Mouse (Mus musculus) megakaryocyte, embryonic 14.5 days (primary cell): ENCODE data around the gene Ap2a1.

Experiments
- FLI1 ChIP-seq: IDR thresholded peaks from 2 replicates; pipeline ENCODE4 v1.6.1; 2012; ENCODE audit warnings: low read length, inconsistent platforms, mixed read lengths
- GATA1 ChIP-seq: IDR thresholded peaks from 3 replicates; pipeline ENCODE4 v1.6.1; 2012; ENCODE audit warnings: mixed read lengths, low read length, inconsistent platforms, borderline replicate concordance

GRCm38 (mm10) chr7:44854356-44855031 is 74.8 kb downstream of the Ap2a1 start:
- TF ChIP-seq GATA1 = no peak
- no peak for TF ChIP-seq FLI1
